Mouse (Mus musculus) forebrain, embryonic 11.5 days (tissue): Measurements from ENCODE around the gene Jpt2. TPM values are rescaled to one million over a fixed set of nuclear protein-coding genes. Genes with fewer than 3 reads are reported as not detected.
A peak's percentile ranks its signal among the peaks of the same experiment; 100 is the strongest.

Source experiments
- ATAC-seq: fragments of 200-750 bp; cut with Nextera tagmentation; replicated peaks from 2 replicates; pipeline ENCODE4 v1.8.0; 2017; ENCODE audit warnings: moderate TSS enrichment; ENCODE audit not compliant: low FRiP score
- DNase-seq: peaks from one replicate; pipeline ENCODE4 v3.0.0-alpha.2; 2017; ENCODE audit warnings: low spot score
- H3K27ac ChIP-seq: fragments of 300-500 bp; sonication (generic); 2 replicates; pipeline ENCODE4 v1.5.1; 2014; ENCODE audit warnings: low read depth, low read length
- H3K27me3 ChIP-seq: fragments of 300-500 bp; sonication (generic); 2 replicates; pipeline ENCODE4 v1.6.1; 2014; ENCODE audit warnings: mild to moderate bottlenecking, low read length, mixed read lengths; ENCODE audit not compliant: control insufficient read depth, insufficient read depth
- H3K36me3 ChIP-seq: fragments of 300-500 bp; sonication (generic); 2 replicates; pipeline ENCODE4 v1.6.1; 2014; ENCODE audit warnings: mild to moderate bottlenecking, low read length, moderate library complexity, mixed read lengths; ENCODE audit not compliant: control insufficient read depth, insufficient read depth
- H3K4me1 ChIP-seq: fragments of 300-500 bp; sonication (generic); replicated peaks from 2 replicates; pipeline ENCODE4 v1.6.1; 2014; ENCODE audit warnings: low read length, mixed read lengths; ENCODE audit not compliant: control insufficient read depth, insufficient read depth
- H3K4me2 ChIP-seq: fragments of 300-500 bp; sonication (generic); 2 replicates; pipeline ENCODE4 v1.6.1; 2014; ENCODE audit warnings: low read depth, mild to moderate bottlenecking, low read length, moderate library complexity, mixed read lengths; ENCODE audit not compliant: severe bottlenecking
- H3K4me3 ChIP-seq: fragments of 300-500 bp; sonication (generic); 2 replicates; pipeline ENCODE4 v1.5.1; 2014; ENCODE audit warnings: low read depth, low read length
- H3K9ac ChIP-seq: fragments of 300-500 bp; sonication (generic); 2 replicates; pipeline ENCODE4 v1.6.1; 2014; ENCODE audit warnings: low read length
- H3K9me3 ChIP-seq: fragments of 300-500 bp; sonication (generic); 2 replicates; pipeline ENCODE4 v1.6.1; 2016; ENCODE audit warnings: low read length, mixed read lengths; ENCODE audit not compliant: control insufficient read depth
- WGBS: fragments of 180-500 bp; shearing (Covaris S2); extraction: QIAGEN DNeasy Blood & Tissue Kit; methylation state at CpG from one replicate; pipeline ENCODE4 v1.1.7; 2014; 5-methylcytosine and 5-hydroxymethylcytosine counted together
- polyA plus RNA-seq: library from polyadenylated mRNA; unstranded; fragments of >200 nt; fragmentation: Nextera tagmentation; extraction: Ambion mirVana; gene quantifications from 2 replicates; pipeline ENCODE4 v1.2.1, GENCODE M21; 2014

Gene Jpt2
- polyA plus RNA-seq, 1 experiment from 2014 or later, result 314 TPM

DNA sequence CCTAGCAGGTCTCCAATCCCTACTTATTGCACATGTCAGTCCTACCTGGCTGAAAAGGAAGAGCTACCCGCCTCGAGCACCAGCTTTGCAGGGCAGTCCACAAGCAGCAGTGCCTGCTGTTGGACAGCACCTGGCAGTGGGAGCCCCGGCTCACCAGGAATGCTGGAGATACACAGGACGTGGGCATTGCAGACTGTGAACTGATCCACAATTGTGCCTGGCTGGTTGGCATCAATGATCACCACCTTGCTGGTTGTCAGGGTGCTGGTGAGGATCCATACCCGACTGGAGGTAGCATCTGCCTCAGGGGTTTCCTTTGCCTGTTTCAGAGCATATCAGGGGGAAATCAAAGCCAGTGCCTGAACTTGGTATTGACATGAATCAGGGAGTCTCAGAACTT is 58.4 kb downstream of the Jpt2 start:
- Histone ChIP-seq H3K27ac (no peak overlapping the region), H3K4me1 (peaks cover 3% of the 10 kb centered on the region; the same call in 1 of the 2 replicates), H3K9me3 (no peaks in the 10 kb centered on the region), H3K4me3 (no peak overlapping the region), H3K36me3 (peaks cover 28% of the 10 kb centered on the region), H3K27me3 (no peaks in the 10 kb centered on the region), H3K9ac (no peak overlapping the region), H3K4me2 (no peak overlapping the region)
- 93% methylated on average over 5 of the region's 5 CpGs for WGBS
- ATAC-seq (no peak), DNase-seq (no peak)

DNA sequence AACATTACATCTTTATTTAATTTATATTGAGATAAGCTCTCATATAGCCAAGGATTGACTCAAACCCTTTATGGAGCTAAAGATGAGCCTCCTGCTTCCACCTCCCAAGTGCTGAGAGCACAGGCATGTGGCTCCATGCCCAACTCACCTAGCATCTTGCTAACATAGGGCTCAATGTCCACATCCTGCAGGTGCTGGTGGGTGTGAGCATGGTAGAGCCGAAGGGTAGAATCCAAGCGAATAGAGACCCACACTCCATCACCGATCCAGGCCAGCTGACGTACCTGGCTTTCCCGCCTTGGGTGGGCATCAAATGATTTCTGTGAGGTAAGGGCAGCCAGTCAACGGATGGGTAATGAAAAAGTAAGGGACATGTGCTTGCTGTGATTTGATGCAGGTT is 60.5 kb downstream of the Jpt2 start:
- WGBS, result 90% methylated on average over 6 of the region's 6 CpGs
- Histone ChIP-seq H3K4me3 (no peak overlapping the region), H3K9me3 (no peaks in the 10 kb centered on the region), H3K27me3 (no peaks in the 10 kb centered on the region), H3K9ac (no peak overlapping the region), H3K4me2 (no peak overlapping the region), H3K4me1 (peaks cover 14% of the 10 kb centered on the region; the same call in 1 of the 2 replicates), H3K36me3 (peaks cover 26% of the 10 kb centered on the region), H3K27ac (no peak overlapping the region)
- ATAC-seq (no peak), DNase-seq (no peak)

DNA sequence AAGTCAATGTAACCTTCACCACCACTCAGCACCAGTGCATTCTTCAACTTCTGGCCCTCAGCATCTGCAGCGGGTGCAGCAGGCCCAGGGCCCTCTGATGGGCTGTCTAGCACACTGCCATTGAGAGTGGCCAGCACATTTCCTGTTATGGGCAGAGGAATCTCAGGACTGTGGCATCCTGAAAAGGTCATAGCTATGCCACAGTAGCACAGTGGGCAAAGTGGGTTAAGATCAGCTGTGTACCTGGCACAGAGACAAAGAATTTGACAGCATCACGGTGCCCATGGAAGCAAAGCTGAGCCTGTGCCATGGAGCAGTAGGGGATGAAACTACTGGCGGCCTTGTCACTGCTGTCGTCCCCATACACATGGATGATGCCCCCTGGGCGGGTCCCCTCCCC is 61.3 kb downstream of the Jpt2 start:
- Histone ChIP-seq H3K27ac (no peak overlapping the region), H3K9ac (no peak overlapping the region), H3K36me3 (peaks cover 23% of the 10 kb centered on the region), H3K27me3 (no peaks in the 10 kb centered on the region), H3K4me2 (no peak overlapping the region), H3K9me3 (no peaks in the 10 kb centered on the region), H3K4me3 (no peak overlapping the region), H3K4me1 (peaks cover 15% of the 10 kb centered on the region)
- DNase-seq, result no peak
- ATAC-seq, result no peak
- WGBS, result 88% methylated on average over 5 of the region's 5 CpGs

DNA sequence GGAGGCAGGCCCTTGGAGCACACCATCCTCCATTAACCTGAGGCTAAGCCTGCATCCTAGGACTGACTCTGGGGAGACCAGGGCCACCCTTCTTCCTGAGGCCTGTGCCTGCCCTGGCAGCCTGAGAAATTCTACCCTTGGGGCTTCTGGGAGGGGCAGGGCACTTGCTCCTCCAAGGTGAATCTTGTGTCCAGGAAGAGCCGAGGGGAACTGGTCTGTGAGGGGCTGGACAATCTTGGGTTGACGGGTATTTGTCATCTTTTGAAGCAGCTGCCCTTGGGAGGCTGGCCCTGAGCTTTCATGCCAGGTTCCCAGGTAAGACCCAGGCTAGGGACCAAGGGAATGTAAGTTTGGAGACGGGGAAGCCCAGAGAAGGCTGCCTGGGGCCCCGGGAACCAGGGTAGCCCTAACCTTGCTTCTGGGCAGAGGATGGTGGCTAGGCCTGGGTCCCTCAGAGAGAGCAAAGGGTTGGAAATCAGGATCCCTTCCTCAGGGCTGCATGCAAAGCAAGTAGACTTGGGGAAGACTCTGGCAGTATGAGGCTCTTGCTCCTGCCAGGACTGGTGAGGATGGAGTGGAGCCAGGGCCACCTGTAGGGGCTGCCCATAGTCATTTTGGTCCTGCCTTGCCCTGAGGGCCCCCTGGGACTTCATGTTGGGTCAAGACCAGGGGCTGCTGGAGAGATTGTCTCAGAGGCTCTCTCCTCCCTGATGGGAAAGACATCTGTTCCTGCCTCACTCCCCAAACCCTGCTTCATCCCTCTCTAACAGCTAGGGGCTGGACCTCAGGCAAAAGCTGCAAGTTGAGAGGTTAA is 62.2 kb downstream of the Jpt2 start:
- 75% methylated on average over 4 of the region's 4 CpGs for WGBS
- H3K4me1 ChIP-seq, result peaks cover 20% of the 10 kb centered on the region
- ATAC-seq (no peak), DNase-seq (no peak)
- no peak overlapping the region for H3K4me3 ChIP-seq
- H3K36me3 ChIP-seq, result peaks cover 20% of the 10 kb centered on the region
- H3K9ac ChIP-seq, result peak overlapping the region; percentile 23; the same call in 1 of the 2 replicates
- H3K27me3 ChIP-seq, result no peaks in the 10 kb centered on the region
- no peaks in the 10 kb centered on the region for H3K9me3 ChIP-seq
- H3K4me2 ChIP-seq, result no peak overlapping the region
- no peak overlapping the region for H3K27ac ChIP-seq

DNA sequence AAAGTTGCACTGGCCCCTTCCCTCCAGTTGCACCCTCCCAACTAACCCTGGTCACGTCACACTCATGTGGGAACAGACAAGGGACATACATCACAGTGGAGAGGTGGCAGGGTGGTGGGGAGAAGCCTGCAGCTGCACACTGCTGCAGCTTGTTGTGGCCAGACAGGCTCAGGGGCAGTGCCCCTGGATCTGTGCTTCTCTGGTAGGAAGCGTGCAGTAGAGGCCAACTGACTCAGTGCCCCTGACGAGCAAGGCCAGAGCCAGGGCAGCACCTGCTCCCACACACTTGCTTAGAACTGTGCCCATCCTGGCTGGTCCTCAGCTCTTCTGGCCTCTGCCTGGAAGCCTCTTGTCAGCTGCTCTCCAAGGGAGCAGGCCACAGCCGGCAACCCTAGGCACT is 62.9 kb downstream of the Jpt2 start:
- ATAC-seq, result no peak
- Histone ChIP-seq H3K4me3 (peak overlapping the region; percentile 86), H3K9ac (peak overlapping the region; percentile 88; the same call in 1 of the 2 replicates), H3K4me2 (0 out of 2 replicates have a peak overlapping the region, but pooled peaks have one; percentile 98), H3K36me3 (peaks cover 14% of the 10 kb centered on the region), H3K9me3 (no peaks in the 10 kb centered on the region), H3K27me3 (no peaks in the 10 kb centered on the region), H3K4me1 (peaks cover 20% of the 10 kb centered on the region), H3K27ac (no peak overlapping the region)
- 87% methylated on average over 4 of the region's 4 CpGs for WGBS
- DNase-seq, result no peak

DNA sequence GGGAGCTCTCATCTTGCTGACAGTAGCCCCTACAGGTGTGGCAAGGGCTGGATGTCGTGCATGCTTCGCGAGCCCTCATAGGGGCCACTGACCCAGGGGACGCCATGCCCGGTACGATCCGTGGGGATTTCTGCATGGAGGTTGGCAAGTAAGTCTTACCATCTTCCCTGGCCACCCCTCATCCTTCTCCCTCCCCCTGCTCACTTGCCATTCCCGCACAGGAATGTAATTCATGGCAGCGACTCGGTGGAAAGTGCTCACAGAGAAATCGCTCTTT is 63.6 kb downstream of the Jpt2 start:
- WGBS, result 36% methylated on average over 11 of the region's 11 CpGs
- no peak overlapping the region for H3K27ac ChIP-seq
- DNase-seq, result no peak

DNA sequence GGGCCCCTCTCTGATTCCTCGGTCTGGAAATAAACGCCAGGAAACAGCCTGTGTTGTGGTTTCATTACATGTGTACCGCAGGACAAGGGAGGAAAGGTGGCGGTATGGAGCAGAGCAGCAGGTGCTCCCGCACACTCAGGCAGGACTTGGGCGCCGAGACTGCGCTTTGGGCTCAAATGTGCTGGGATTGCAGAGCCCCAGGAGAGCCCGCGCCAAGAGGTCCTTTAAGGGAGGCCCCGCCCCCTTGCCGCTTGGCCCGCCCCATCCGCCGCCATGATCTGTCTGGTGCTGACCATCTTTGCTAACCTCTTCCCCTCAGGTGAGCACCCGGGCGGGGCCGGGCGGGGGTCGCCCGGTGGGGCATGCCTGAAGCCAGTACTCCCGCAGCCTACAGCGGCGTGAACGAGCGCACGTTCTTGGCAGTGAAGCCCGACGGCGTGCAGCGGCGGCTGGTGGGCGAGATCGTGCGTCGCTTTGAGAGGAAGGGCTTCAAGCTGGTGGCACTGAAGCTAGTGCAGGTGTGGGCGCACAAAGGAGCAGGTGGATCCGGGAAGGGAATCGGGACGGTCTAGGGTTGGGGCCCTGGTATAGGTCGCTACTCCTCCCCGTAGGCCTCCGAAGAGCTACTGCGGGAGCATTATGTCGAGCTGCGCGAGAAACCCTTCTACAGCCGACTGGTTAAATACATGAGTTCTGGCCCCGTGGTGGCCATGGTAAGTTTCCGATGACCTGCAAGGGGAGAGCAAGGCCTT is 64.1 kb downstream of the Jpt2 start, which contains the start of gene Nme3:
TSS of gene Nme3 (plus strand) at position 260 of the 752 bp plus-strand sequence.
- ATAC-seq (peak; percentile 82), DNase-seq (peak; percentile 87)
- under 1% methylated on average over 50 of the region's 50 CpGs for WGBS
- Histone ChIP-seq H3K27ac (peak within 1 kb of the TSS; percentile 72; the same call in 1 of the 2 replicates), H3K27me3 (no peaks in the 10 kb centered on the region), H3K36me3 (peaks cover 13% of the 10 kb centered on the region), H3K9ac (peak within 1 kb of the TSS; percentile 88), H3K4me2 (peak within 1 kb of the TSS; percentile 98), H3K9me3 (no peaks in the 10 kb centered on the region), H3K4me3 (peak within 1 kb of the TSS; percentile 86), H3K4me1 (peaks cover 20% of the 10 kb centered on the region)

More for the DNA sequence above, 63.6 kb downstream of the Jpt2 start:
- Histone ChIP-seq H3K36me3 (peaks cover 17% of the 10 kb centered on the region), H3K9me3 (no peaks in the 10 kb centered on the region), H3K4me3 (peak overlapping the region; percentile 86), H3K9ac (peak overlapping the region; percentile 88), H3K4me1 (peaks cover 20% of the 10 kb centered on the region), H3K4me2 (peak overlapping the region; percentile 98), H3K27me3 (no peaks in the 10 kb centered on the region)
- no peak for ATAC-seq

DNA sequence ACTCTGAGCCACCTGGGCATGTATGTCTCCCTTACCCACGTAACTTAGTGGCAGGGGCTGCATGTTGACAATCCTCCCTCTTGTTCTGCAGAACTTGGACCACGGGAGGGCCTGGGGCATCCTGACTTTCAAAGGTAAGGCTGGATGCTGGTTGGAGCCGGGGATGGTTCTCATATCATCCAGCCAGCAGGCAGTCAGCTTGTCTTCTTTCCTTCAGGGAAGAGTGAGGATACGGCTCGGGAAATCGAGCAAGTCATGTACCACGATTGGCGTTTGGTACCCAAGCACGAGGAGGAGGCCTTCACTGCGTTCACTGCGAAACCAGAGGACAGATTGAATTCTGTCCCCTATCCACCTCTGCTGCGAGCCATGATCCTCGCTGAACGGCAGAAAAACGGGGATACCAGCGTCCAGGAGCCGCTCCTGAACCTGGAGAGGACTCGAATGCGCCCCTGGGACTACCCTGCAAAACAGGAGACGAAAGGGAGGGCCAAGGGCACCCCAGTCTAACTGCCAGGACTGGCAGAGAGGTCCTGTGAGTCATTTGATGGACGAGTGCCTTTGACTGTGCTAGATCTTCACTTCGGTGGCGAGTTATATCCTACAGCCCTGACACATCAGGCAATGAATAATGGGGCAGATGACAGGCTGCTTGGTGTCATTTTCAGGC is 64.8 kb downstream of the Jpt2 start:
- DNase-seq (no peak), ATAC-seq (no peak)
- WGBS, result 14% methylated on average over 23 of the region's 23 CpGs
- Histone ChIP-seq H3K4me2 (peak overlapping the region; percentile 98), H3K4me3 (peak overlapping the region; percentile 86), H3K36me3 (peaks cover 15% of the 10 kb centered on the region), H3K27ac (0 out of 2 replicates have a peak overlapping the region, but pooled peaks have one; percentile 72), H3K9me3 (no peaks in the 10 kb centered on the region), H3K9ac (peak overlapping the region; percentile 88), H3K27me3 (no peaks in the 10 kb centered on the region), H3K4me1 (peaks cover 20% of the 10 kb centered on the region)
